Mouse (Mus musculus) stomach, embryonic 15.5 days (tissue): ENCODE results near the gene Sec61b. TPM values are rescaled to one million over a fixed set of nuclear protein-coding genes. Genes with fewer than 3 reads are reported as not detected.

Experiments
- ATAC-seq: fragments of 200-750 bp; cut with Nextera tagmentation; 2 replicates; pipeline ENCODE4 v1.8.0; 2017; ENCODE audit warnings: low read depth, moderate number of reproducible peaks, moderate TSS enrichment; ENCODE audit not compliant: insufficient read depth, low FRiP score
- H3K27ac ChIP-seq: fragments of 300-500 bp; sonication (generic); 2 replicates; pipeline ENCODE4 v1.5.1; 2015; ENCODE audit warnings: mild to moderate bottlenecking, inconsistent platforms
- H3K27me3 ChIP-seq: fragments of 300-500 bp; sonication (generic); replicated peaks from 2 replicates; pipeline ENCODE4 v1.6.1; 2015; ENCODE audit warnings: inconsistent platforms
- H3K36me3 ChIP-seq: fragments of 300-500 bp; sonication (generic); 2 replicates; pipeline ENCODE4 v1.6.1; 2015; ENCODE audit warnings: inconsistent platforms
- H3K4me1 ChIP-seq: fragments of 300-500 bp; sonication (generic); 2 replicates; pipeline ENCODE4 v1.6.1; 2015; ENCODE audit warnings: inconsistent platforms
- H3K4me2 ChIP-seq: fragments of 300-500 bp; sonication (generic); 2 replicates; pipeline ENCODE4 v1.6.1; 2015; ENCODE audit warnings: mild to moderate bottlenecking, inconsistent platforms
- H3K4me3 ChIP-seq: fragments of 300-500 bp; sonication (generic); replicated peaks from 2 replicates; pipeline ENCODE4 v1.5.1; 2015; ENCODE audit warnings: inconsistent platforms
- H3K9ac ChIP-seq: fragments of 300-500 bp; sonication (generic); 2 replicates; pipeline ENCODE4 v1.6.1; 2015; ENCODE audit warnings: inconsistent platforms
- H3K9me3 ChIP-seq: fragments of 300-500 bp; sonication (generic); 2 replicates; pipeline ENCODE4 v1.6.1; 2016; ENCODE audit warnings: inconsistent platforms
- WGBS: fragments of 180-500 bp; shearing (Covaris S2); methylation state at CpG from one replicate; pipeline ENCODE4 v1.1.7; 2015; 5-methylcytosine and 5-hydroxymethylcytosine counted together
- polyA plus RNA-seq: library from polyadenylated mRNA; unstranded; fragments of >200 nt; fragmentation: Nextera tagmentation; extraction: Ambion mirVana; gene quantifications from 2 replicates; pipeline ENCODE4 v1.2.1, GENCODE M21; 2015

Gene Sec61b
- 466 and 488 TPM in 2 replicates for polyA plus RNA-seq

DNA sequence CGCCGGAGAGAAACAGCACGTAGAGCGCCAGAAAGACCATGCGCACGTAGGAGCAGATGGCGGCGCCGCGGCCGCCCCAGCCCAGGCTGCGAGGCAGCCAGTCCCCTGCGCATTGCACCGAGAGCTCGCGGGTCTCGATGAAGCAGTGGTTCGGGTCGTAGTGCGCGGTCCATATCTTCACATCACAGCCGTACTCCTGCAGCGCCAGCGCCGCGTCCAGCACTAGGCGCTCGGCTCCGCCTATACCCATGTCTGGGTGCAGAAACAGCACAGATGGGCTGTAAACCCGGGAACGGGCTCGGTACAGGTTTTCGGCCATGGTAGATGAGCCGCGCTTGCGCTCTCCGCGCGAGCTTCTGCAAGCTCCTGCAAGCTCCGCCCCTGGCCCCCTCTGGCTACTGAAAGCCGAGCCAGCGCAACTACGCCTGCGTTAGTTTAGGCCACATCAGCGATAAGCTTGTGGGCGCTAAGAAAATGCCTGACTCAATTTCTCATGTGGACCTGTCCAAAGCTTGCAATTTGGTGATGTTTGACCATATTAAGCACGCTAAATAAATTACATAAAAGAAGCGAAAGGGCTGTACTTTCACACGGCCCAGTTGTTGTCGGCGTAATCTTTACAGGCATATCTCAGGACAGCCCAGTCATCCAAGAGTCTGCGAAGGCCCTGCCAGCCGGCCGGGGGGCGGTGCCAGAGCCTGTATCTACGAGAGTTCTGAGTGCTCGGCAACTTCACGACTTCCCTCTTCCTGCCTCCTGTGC lies at the start of gene Sec61b, which contains the start of gene Alg2:
Sec61b (plus strand) TSS at position 691 of the 762 bp plus-strand sequence.
Alg2 (minus strand) TSS at position 366 of the 762 bp plus-strand sequence.
- H3K27me3 ChIP-seq: no peaks in the 10 kb centered on the region
- no peaks in the 10 kb centered on the region for H3K9me3 ChIP-seq
- H3K9ac ChIP-seq: peak within 1 kb of the TSS; percentile 75
- H3K36me3 ChIP-seq: peaks cover 42% of the 10 kb centered on the region
- peak within 1 kb of the TSS; percentile 97 for H3K27ac ChIP-seq
- ATAC-seq: peak; percentile 98
- H3K4me2 ChIP-seq: peak within 1 kb of the TSS; percentile 55
- H3K4me3 ChIP-seq: peak within 1 kb of the TSS; percentile 80
- WGBS: under 1% methylated on average over 54 of the region's 58 CpGs
- peaks cover 17% of the 10 kb centered on the region; the same call in 1 of the 2 replicates for H3K4me1 ChIP-seq

DNA sequence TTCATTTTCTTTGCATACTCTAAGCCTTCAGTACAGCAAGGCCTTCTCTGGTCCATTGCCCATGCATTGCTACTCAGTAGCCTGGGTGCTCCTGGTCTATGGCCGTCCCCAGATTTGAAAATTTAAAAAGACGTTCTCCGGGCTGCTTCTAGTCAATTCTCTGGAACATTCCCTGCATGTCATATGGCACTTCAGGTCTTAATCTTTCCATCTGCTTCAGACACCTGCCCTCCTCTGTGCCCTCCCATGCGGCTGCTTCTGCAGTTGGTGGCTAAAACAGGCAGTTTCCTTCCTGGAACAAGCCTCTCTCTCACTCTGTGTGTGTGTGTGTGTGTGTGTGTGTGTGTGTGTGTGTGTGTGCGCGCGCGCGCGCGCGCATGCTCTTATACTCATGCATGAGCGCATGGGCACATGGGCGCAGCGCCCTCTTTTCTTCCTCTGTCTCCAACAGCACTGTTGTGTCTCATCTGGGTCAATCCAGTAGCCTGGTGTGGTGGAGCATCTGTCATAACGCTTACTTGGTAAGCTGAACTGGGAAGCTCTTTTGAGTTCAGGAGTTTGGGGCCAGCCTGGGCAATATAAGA lies 49.1 kb upstream of the Sec61b start:
- Histone ChIP-seq H3K4me2 (no peak overlapping the region), H3K9ac (no peak overlapping the region), H3K27me3 (no peaks in the 10 kb centered on the region), H3K36me3 (no peaks in the 10 kb centered on the region), H3K27ac (no peak overlapping the region), H3K9me3 (no peaks in the 10 kb centered on the region), H3K4me1 (peaks cover 3% of the 10 kb centered on the region; the same call in 1 of the 2 replicates), H3K4me3 (no peak overlapping the region)
- ATAC-seq: no peak
- 88% methylated on average over 16 of the region's 16 CpGs for WGBS

DNA sequence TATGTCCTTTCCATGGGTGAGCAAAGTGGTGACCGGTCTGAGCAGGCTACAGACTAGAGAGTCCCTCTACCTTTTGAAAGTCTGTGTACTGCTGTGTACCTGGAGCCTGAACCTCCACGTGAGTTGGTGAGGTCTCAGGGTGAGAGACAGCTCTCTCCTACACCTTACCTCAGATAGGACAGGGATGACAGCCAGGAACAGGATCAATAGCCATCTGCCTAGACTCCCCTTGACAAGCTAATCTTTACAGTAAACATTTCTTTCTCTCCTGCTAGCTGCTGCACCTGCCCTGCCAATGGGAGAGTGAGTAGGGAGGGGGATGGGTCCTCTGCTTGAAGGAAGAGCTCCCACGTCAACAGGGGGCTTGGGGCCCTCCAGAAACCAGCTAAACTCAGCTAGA lies 46.9 kb upstream of the Sec61b start:
- ATAC-seq: no peak
- Histone ChIP-seq H3K27me3 (no peaks in the 10 kb centered on the region), H3K4me1 (peaks cover 3% of the 10 kb centered on the region; the same call in 1 of the 2 replicates), H3K4me3 (no peak overlapping the region), H3K27ac (no peak overlapping the region), H3K4me2 (no peak overlapping the region), H3K36me3 (no peaks in the 10 kb centered on the region), H3K9me3 (no peaks in the 10 kb centered on the region), H3K9ac (no peak overlapping the region)
- WGBS: 45% methylated on average over 3 of the region's 3 CpGs

DNA sequence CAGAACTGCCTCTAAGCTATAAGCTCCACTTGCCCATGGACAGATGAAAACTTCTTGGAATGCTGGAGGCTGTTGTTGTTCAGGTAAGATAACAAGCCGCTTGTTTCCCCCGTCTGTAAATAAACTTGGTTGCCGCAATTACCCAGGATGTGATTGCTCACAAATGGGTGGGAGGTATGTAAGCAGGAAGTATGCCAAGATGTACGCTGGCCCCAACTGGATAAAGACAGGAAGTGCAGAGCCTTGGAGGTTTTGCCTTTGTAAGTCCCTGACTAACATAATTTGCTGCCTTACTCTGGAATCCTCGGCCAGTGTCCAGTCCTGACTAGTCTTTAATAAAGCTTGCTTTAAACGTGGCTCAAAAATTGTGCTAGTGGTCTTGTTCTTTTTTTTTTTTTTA lies 43.9 kb upstream of the Sec61b start:
- Histone ChIP-seq H3K4me3 (no peak overlapping the region), H3K27me3 (no peaks in the 10 kb centered on the region), H3K4me2 (no peak overlapping the region), H3K36me3 (no peaks in the 10 kb centered on the region), H3K9ac (no peak overlapping the region), H3K27ac (no peak overlapping the region), H3K9me3 (no peaks in the 10 kb centered on the region), H3K4me1 (0 out of 2 replicates have a peak, but pooled peaks cover under 1% of the 10 kb centered on the region)
- WGBS: 44% methylated on average over 6 of the region's 6 CpGs
- ATAC-seq: no peak

DNA sequence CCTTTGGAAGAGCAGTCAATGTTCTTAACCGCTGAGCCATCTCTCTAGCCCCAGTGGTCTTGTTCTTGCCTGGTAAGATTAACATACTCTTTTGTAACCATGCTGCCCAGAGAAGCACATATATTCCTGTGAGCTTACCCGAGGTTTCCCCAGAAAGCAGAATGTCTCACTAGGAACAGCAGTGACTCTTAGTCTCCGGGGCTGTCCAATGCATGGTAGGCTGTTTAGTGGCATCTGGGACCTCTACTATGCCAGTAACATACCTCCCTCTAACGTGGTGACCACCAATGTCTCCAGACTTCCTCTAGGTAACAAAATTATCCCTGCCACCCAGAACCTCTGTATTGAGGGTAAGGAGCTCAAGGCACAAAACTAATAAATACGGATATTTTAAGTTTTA lies 43.4 kb upstream of the Sec61b start:
- no peak for ATAC-seq
- H3K27me3 ChIP-seq: no peaks in the 10 kb centered on the region
- H3K4me1 ChIP-seq: peaks cover 6% of the 10 kb centered on the region; the same call in 1 of the 2 replicates
- H3K9me3 ChIP-seq: no peaks in the 10 kb centered on the region
- 79% methylated on average over 5 of the region's 5 CpGs for WGBS
- H3K27ac ChIP-seq: no peak overlapping the region
- H3K9ac ChIP-seq: no peak overlapping the region
- no peak overlapping the region for H3K4me2 ChIP-seq
- H3K36me3 ChIP-seq: no peaks in the 10 kb centered on the region
- H3K4me3 ChIP-seq: no peak overlapping the region

DNA sequence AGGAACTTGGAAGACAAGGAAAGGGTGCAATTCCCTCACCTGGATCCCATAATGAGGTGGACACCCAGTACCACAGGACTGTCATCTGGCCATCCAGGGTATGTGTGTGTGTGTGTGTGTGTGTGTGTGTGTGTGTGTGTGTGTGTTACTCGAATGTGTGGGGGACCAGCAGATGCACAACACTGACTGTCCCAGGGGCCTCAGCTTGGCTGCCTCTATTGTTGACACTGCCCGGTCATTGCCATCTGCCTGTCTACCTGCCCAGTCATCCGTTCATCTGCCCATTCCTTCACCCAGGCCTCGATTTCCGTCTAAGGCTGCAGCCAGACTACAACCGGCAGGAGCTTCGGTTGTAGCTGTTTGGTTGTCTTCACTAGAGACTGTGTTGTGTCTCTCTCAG lies 41.7 kb upstream of the Sec61b start:
- H3K4me1 ChIP-seq: peaks cover 12% of the 10 kb centered on the region; the same call in 1 of the 2 replicates
- H3K36me3 ChIP-seq: no peaks in the 10 kb centered on the region
- WGBS: 88% methylated on average over 6 of the region's 7 CpGs
- no peak overlapping the region for H3K27ac ChIP-seq
- no peak for ATAC-seq
- no peak overlapping the region for H3K9ac ChIP-seq
- no peaks in the 10 kb centered on the region for H3K9me3 ChIP-seq
- H3K4me2 ChIP-seq: no peak overlapping the region
- no peak overlapping the region for H3K4me3 ChIP-seq
- no peaks in the 10 kb centered on the region for H3K27me3 ChIP-seq

DNA sequence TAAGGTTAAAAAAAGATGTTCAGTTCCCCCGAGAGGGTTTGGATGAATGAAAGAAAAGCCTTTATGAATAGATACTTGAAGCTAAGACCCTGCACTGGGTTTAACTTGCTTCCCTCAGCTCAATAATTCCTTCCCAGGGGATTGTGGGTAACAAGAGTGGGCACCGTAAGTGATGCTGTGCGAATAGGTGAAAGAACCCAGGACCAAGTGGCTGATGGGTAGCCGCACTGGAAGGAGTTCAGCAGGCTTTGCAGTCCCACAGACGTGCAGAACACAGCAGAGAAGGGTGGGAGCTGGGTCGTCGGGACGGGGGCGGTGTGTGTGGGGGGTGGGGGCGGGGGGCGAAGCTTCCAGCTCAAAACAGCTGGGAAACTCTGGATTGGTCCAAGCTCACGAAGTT lies 39.3 kb upstream of the Sec61b start:
- ATAC-seq: no peak
- Histone ChIP-seq H3K27me3 (no peaks in the 10 kb centered on the region), H3K36me3 (no peaks in the 10 kb centered on the region), H3K4me2 (no peak overlapping the region), H3K4me1 (peaks cover 15% of the 10 kb centered on the region; the same call in 1 of the 2 replicates), H3K27ac (no peak overlapping the region), H3K9me3 (no peaks in the 10 kb centered on the region), H3K9ac (no peak overlapping the region), H3K4me3 (no peak overlapping the region)
- 62% methylated on average over 12 of the region's 12 CpGs for WGBS

DNA sequence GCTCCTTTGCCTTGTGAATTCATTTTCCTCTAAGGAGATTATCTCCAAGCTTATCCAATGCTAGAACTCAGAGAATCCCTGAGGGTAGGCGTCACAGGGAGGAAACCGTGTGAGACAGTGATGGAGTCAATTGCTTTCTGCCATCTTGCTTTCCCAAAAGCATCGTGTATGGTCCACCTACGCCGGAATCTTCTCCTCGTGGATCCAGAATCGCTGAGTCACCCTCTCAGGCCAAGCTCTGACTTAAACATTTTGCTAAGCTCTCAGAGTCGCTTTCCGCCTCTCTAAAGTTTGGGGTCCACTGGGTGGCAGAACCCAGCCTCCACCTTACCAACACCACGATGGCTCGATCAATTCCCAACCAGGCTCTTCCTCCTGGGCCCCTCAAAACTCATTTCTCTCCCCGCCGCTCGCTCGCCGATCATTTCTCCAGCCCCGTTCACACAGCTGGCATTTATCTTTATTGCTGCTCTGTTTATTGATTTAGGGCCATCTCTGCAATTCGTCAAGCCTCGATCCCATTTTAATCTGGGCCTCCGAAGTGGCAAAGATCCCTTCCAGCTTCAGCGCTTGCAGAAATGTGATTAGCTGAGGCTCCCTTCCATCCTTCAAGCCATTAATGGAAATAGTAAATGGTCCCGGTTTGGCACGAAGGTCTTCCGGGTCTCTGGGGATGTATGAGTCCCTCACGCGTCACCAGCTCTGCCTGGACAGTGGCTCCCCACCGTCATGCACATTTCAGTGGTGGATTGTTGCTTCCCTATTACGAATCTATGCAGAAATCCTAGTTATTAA lies 38.7 kb upstream of the Sec61b start:
- no peak overlapping the region for H3K4me3 ChIP-seq
- no peak overlapping the region for H3K9ac ChIP-seq
- peak overlapping the region; percentile 29 for H3K4me2 ChIP-seq
- no peaks in the 10 kb centered on the region for H3K27me3 ChIP-seq
- H3K9me3 ChIP-seq: no peaks in the 10 kb centered on the region
- H3K27ac ChIP-seq: no peak overlapping the region
- no peak for ATAC-seq
- WGBS: 38% methylated on average over 28 of the region's 28 CpGs
- no peaks in the 10 kb centered on the region for H3K36me3 ChIP-seq
- peaks cover 15% of the 10 kb centered on the region; the same call in 1 of the 2 replicates for H3K4me1 ChIP-seq

DNA sequence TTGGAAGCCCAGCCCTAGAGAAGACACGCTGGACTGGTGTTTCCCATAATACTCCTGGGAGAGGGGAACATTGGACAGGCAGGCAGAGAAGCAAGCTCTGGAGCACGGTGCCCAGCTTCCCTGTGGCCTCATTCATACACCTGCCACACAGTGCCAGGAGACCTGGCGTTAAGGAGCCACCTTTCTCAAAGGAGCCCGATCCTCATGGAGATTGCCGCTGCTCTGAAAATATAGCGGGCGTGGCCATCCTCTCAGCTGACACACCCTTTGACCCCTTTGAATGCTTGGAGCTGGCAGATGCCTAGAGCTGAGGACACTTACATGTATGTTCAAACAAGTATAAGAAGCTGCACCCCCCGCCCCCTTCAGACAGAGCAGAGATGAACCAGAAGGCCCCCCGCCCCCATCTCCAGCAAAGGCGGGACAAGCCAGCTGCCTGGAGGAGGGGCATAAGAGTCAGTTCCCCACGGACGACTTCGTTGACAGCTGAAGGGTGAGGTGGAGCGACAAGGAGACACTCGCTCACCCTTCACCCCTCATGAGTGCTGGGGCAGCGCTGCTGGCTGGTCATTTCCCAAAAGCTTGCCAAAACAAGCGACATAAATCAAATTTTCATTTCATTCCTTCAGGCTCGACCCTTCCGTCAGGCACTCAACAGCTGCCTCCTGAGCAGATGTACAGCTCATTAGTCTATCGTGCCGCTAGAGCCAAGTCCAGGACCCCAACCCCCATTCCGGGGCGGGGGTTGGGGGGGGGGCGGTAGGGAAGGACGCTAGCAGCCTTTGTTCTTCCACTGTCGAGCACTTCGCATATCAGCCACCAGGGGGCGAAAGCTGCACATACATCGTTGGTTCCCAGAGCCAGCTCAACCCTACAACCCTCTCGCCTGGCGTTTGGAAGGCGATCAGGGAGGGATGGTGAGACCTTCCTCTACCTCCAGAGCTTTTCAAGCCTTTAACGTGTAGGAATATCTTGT lies 36.8 kb upstream of the Sec61b start:
- Histone ChIP-seq H3K27ac (peak overlapping the region; percentile 53; the same call in 1 of the 2 replicates), H3K36me3 (no peaks in the 10 kb centered on the region), H3K4me1 (peaks cover 15% of the 10 kb centered on the region; the same call in 1 of the 2 replicates), H3K27me3 (no peaks in the 10 kb centered on the region), H3K9me3 (no peaks in the 10 kb centered on the region), H3K9ac (peak overlapping the region; percentile 30; the same call in 1 of the 2 replicates), H3K4me2 (peak overlapping the region; percentile 93), H3K4me3 (peak overlapping the region; percentile 49)
- under 1% methylated on average over 33 of the region's 33 CpGs for WGBS
- ATAC-seq: peak; percentile 67

DNA sequence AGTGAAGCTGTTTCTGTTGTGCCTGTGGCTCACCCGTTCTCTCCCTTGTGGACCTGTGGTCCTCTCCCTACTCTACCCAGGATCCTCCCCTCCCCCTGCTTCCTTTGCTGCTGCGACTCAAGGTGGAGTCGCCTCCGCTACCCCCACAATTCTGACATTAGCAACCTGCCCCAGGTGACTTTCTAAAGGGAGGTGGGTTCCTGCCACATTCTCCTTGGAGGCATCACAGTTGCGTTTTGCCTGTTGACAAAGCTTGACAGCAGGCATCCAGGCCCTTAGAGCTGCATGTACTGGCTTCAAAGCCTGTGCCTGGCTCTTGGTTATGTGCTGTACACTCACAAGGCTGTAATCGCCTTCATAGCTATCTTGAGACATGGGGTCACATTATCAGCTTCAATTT lies 35.5 kb upstream of the Sec61b start:
- Histone ChIP-seq H3K4me1 (peaks cover 15% of the 10 kb centered on the region; the same call in 1 of the 2 replicates), H3K4me3 (no peak overlapping the region), H3K36me3 (no peaks in the 10 kb centered on the region), H3K27ac (no peak overlapping the region), H3K4me2 (no peak overlapping the region), H3K9ac (no peak overlapping the region), H3K27me3 (no peaks in the 10 kb centered on the region), H3K9me3 (no peaks in the 10 kb centered on the region)
- 85% methylated on average over 6 of the region's 6 CpGs for WGBS
- no peak for ATAC-seq

DNA sequence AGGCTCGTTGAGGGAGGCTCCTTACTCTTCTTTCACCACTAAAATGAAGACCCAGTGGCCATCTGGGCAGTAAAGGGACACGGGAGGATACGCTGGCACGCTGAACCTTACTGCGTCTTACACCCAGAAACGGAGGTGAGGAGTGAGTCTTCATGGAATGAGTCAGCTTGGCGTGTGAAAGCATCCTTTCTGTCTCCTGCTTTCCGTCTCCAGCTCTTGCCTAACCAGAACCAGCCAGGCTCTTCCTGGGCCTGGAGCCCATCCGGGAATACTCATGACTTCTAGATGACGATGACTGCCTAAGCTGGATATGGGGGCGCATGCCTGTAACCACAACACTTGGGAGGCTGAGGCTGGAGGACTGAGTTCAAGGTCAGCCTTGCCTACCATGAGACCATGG lies 33.5 kb upstream of the Sec61b start:
- H3K9me3 ChIP-seq: no peaks in the 10 kb centered on the region
- ATAC-seq: no peak
- WGBS: 86% methylated on average over 11 of the region's 11 CpGs

More for the DNA sequence above, 33.5 kb upstream of the Sec61b start:
- no peak overlapping the region for H3K27ac ChIP-seq
- no peak overlapping the region for H3K4me2 ChIP-seq
- no peak overlapping the region for H3K4me3 ChIP-seq
- peaks cover 10% of the 10 kb centered on the region; the same call in 1 of the 2 replicates for H3K4me1 ChIP-seq
- H3K36me3 ChIP-seq: no peaks in the 10 kb centered on the region
- H3K27me3 ChIP-seq: no peaks in the 10 kb centered on the region
- no peak overlapping the region for H3K9ac ChIP-seq
